Mouse (Mus musculus): ENCODE measurements around the gene Cilp. TPM values are rescaled to one million over a fixed set of nuclear protein-coding genes. Genes with fewer than 3 reads are reported as not detected.
"Not testable (repeated sequence)": the region's sequence is repeated elsewhere in the genome, so short reads cannot be mapped to it uniquely, and the experiment has no call there.

Cilp gene
- polyA plus RNA-seq, 1 experiment from 2014 or later = 1.1 TPM

DNA sequence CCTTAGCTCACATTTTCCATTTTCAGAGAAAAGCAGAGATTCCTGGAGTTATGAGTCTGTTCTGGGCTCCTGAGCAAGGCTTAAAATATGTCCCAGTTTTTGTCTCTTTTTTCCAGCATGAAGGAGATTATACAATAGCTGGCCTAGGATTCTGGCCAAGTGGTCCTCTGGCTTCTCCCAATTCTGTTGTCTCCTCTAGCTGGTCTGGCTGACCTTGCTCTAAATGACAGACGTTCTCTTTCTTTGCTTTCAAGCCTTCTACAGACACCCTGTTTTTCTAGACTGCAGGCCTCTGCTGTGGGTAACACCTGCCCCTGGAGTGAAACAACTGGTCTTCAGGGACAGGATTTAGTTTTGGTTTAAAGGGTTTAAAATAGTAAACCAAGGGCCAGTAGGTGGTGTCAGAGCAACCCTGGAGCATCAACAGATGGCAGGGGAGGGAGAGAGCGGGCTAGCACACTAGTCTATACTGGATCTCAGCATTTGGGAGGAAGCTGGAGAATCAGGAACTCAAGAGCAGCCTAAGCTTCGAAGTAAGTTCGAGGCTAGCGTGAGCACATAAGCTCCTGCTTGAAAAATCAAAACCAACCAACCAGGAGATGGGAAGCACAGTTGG, 16.7 kb downstream of the Cilp start:
- no peak overlapping the region for H3K4me2 ChIP-seq
- H3K4me1 ChIP-seq = no peaks in the 10 kb centered on the region
- no peak overlapping the region for H3K27ac ChIP-seq
- WGBS = 80% methylated on average over 5 of the region's 5 CpGs
- no peak overlapping the region for H3K9ac ChIP-seq
- H3K9me3 ChIP-seq (replicated peaks) = no peaks in the 10 kb centered on the region
- H3K27me3 ChIP-seq = peaks cover 10% of the 10 kb centered on the region
- no peak for ATAC-seq (replicated peaks; ENCODE audit: low FRiP score)
- no peaks in the 10 kb centered on the region for H3K36me3 ChIP-seq
- no peak overlapping the region for H3K4me3 ChIP-seq (replicated peaks)

- no peak overlapping the region for H3K4me3 ChIP-seq (replicated peaks)
- WGBS = 4% methylated on average over 3 of the region's 3 CpGs
- H3K27ac ChIP-seq = no peak overlapping the region
- H3K36me3 ChIP-seq = no peaks in the 10 kb centered on the region
- H3K9me3 ChIP-seq (replicated peaks) = no peaks in the 10 kb centered on the region
- peaks cover 10% of the 10 kb centered on the region for H3K27me3 ChIP-seq
- no peak overlapping the region for H3K9ac ChIP-seq
- ATAC-seq (replicated peaks; ENCODE audit: low FRiP score) = 0 out of 2 replicates have a peak, but pooled peaks have one; percentile 58
- H3K4me1 ChIP-seq = no peaks in the 10 kb centered on the region
- no peak overlapping the region for H3K4me2 ChIP-seq
Observed at GRCm38 (mm10) chr9:65283301-65283700, 18.3 kb downstream of the Cilp start.

DNA sequence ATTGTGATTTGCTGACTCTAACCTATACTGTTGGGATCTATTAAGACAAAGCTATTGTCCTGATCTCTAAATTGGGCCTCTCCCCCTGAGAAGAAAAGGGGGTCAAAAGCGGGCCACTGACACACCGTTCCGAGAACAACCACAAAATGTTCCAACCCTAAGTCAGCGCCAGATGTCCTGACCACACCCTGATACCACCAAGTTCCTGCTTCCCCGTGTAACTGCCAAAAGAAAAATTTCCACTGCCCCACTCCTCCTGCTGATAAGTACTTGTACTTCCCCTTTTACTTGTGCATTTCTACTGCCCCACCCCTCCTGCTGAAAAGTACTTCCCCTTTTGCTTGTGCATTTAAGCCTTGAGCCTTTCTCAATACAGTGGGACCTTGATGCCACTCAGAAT, 23.3 kb downstream of the Cilp start:
- Histone ChIP-seq H3K4me1 (peaks cover 12% of the 10 kb centered on the region), H3K27me3 (peaks cover 10% of the 10 kb centered on the region)
- not testable (repeated sequence) for H3K36me3 ChIP-seq; H3K9ac ChIP-seq; H3K27ac ChIP-seq; ATAC-seq (replicated peaks; ENCODE audit: low FRiP score); H3K9me3 ChIP-seq (replicated peaks); H3K4me2 ChIP-seq; H3K4me3 ChIP-seq (replicated peaks)
- WGBS = 84% methylated on average over 5 of the region's 5 CpGs

GRCm38 (mm10) chr9:65289988-65290387, 25.0 kb downstream of the Cilp start:
- H3K36me3 ChIP-seq = no peaks in the 10 kb centered on the region
- H3K4me1 ChIP-seq = peaks cover 18% of the 10 kb centered on the region
- H3K27ac ChIP-seq = no peak overlapping the region
- H3K4me3 ChIP-seq (replicated peaks) = no peak overlapping the region
- WGBS = 91% methylated on average over 4 of the region's 4 CpGs
- H3K9me3 ChIP-seq (replicated peaks) = no peaks in the 10 kb centered on the region
- H3K9ac ChIP-seq = no peak overlapping the region
- ATAC-seq (replicated peaks; ENCODE audit: low FRiP score) = no peak
- H3K4me2 ChIP-seq = no peak overlapping the region
- peaks cover 5% of the 10 kb centered on the region for H3K27me3 ChIP-seq

DNA sequence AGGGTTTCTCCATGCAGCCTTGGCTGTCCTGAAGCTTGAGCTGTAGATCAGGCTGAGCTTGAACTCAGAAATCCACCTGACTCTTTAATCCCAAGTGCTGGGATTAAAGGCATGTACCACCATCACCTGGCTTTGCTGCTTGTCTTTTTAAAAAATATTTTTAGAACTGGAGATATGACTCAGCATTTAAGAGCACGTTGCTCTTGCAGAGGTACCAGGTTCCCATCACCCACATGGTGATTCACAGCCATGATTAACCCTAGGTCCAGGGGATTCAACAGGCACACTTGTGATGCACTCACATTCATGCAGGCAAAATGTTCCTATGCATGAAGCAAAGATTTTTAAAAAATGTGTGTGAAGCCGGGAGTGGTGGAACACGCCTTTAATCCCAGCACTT, 27.4 kb downstream of the Cilp start:
- 85% methylated on average over 3 of the region's 3 CpGs for WGBS
- no peaks in the 10 kb centered on the region for H3K27me3 ChIP-seq
- H3K27ac ChIP-seq = no peak overlapping the region
- H3K4me3 ChIP-seq (replicated peaks) = no peak overlapping the region
- no peak for ATAC-seq (replicated peaks; ENCODE audit: low FRiP score)
- H3K36me3 ChIP-seq = peaks cover 8% of the 10 kb centered on the region
- no peak overlapping the region for H3K4me2 ChIP-seq
- H3K9ac ChIP-seq = no peak overlapping the region
- no peaks in the 10 kb centered on the region for H3K9me3 ChIP-seq (replicated peaks)
- peaks cover 29% of the 10 kb centered on the region for H3K4me1 ChIP-seq

DNA sequence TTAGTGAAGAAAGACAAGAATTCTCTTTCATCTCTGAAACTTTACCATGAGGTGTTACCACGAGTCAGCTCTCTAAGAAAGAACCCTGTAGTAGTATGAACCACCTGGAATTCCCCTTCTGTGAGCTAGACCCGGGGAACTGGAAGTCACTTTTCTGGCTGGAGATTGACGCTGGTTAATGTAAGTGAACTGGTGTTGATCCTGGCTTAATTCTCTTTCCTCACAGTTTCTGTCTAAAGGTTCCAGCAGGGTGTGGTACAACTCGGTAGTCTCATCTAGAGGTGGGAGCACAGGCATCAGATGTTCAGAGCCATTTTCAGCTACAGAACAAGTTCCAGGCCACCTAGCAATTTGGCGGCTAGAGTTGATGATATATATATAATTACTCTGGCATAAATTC, 28.1 kb downstream of the Cilp start:
- Histone ChIP-seq H3K4me2 (peak overlapping the region; percentile 67), H3K27me3 (no peaks in the 10 kb centered on the region), H3K36me3 (peaks cover 15% of the 10 kb centered on the region), H3K9ac (peak overlapping the region; percentile 87), H3K27ac (peak overlapping the region; percentile 85), H3K4me3 (replicated peaks) (peak overlapping the region; percentile 73), H3K4me1 (peaks cover 29% of the 10 kb centered on the region), H3K9me3 (replicated peaks) (no peaks in the 10 kb centered on the region)
- WGBS = 21% methylated on average over 5 of the region's 5 CpGs
- ATAC-seq (replicated peaks; ENCODE audit: low FRiP score) = no peak

- Histone ChIP-seq H3K27me3 (no peaks in the 10 kb centered on the region), H3K4me2 (peak overlapping the region; percentile 67), H3K9ac (peak overlapping the region; percentile 87), H3K36me3 (peaks cover 15% of the 10 kb centered on the region), H3K27ac (peak overlapping the region; percentile 85), H3K9me3 (replicated peaks) (no peaks in the 10 kb centered on the region), H3K4me1 (peaks cover 29% of the 10 kb centered on the region), H3K4me3 (replicated peaks) (peak overlapping the region; percentile 73)
- whole genome bisulfite sequencing = 0% methylated on average over 9 of the region's 9 CpGs
- peak; percentile 40; the same call in 1 of the 2 replicates for ATAC-seq (replicated peaks; ENCODE audit: low FRiP score)
Observed at GRCm38 (mm10) chr9:65293580-65293972, 28.6 kb downstream of the Cilp start.

DNA sequence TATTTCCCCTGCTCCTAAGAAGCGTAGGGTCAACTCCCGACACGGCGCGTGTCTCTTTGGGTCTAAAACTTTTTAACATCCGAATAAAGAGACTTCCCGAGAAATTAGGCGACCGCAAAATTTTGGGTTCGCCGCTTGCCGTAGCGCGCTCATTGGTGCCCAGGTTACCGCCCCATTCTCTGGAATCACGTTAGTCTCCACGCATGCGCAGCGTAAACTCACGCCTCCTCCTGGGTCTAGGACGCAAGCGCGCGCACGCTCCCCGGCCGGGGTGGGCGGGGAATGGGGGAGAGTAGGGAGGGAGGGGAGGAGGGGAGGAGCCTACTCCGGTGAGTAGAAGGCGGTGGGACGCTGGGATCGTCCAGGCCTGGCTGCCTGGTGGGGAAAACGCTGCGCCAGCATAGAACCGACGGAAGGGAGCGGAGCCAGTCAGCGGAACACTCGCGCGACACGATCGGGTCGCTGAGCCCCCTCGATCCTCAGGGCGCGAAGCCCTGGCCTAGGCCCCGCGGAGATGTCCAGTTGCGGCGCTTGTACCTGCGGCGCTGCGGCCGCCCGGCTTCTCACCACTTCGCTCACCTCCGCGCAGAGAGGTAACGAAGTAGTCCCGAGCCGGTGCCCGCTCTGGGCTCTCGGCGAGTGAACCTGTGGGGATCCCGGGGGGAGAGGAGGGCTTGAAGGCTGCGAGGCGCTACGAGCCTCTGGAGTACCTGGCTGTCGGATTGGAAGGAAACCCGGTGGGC, 29.2 kb downstream of the Cilp start, which contains the start of gene Clpx:
Gene Clpx, plus strand, starts transcription at position 288 of the 743 bp plus-strand sequence.
- Histone ChIP-seq H3K4me1 (peaks cover 26% of the 10 kb centered on the region), H3K4me2 (peak within 1 kb of the TSS; percentile 89), H3K36me3 (peaks cover 15% of the 10 kb centered on the region), H3K9ac (peak within 1 kb of the TSS; percentile 87), H3K27me3 (no peaks in the 10 kb centered on the region), H3K4me3 (replicated peaks) (peak within 1 kb of the TSS; percentile 73), H3K27ac (peak within 1 kb of the TSS; percentile 91), H3K9me3 (replicated peaks) (no peaks in the 10 kb centered on the region)
- WGBS = under 1% methylated on average over 71 of the region's 71 CpGs
- ATAC-seq (replicated peaks; ENCODE audit: low FRiP score) = peak; percentile 96

DNA sequence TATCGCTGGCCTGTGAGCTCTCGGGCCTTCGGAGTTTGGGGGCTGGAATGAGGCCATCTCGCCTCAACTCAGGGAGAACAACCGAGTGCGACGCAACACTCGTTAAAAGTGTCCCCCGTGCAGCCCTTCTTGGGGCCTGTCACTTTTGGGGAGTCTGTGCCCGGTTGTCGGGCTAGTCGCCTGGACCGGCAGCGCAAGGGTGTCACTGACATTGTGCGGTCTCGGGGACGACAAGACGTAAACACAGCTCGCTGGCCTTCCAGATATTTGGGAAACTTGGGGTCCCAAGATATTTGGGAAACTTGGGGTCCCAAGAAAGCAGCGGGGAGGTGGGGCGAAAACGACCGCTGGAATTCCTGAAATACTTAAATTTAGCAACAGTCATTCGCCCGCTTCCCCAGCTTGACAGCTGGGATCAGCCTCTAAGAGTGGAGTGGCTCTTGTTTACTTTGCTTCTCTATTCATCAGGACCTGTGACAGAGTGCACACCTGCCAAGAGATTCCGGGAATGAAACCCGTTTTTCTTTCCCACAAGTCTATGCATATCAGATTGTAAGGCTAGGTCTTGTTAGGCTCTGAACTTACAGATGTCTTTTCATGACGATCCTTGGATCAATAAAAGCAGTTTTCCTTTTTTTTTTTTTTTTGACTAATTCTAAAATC, 29.9 kb downstream of the Cilp start:
- no peaks in the 10 kb centered on the region for H3K9me3 ChIP-seq (replicated peaks)
- no peaks in the 10 kb centered on the region for H3K27me3 ChIP-seq
- H3K4me2 ChIP-seq = peak overlapping the region; percentile 89
- H3K27ac ChIP-seq = peak overlapping the region; percentile 91
- WGBS = 1% methylated on average over 28 of the region's 28 CpGs
- peak overlapping the region; percentile 87 for H3K9ac ChIP-seq
- H3K4me3 ChIP-seq (replicated peaks) = peak overlapping the region; percentile 73
- no peak; the same call in 1 of the 2 replicates for ATAC-seq (replicated peaks; ENCODE audit: low FRiP score)
- peaks cover 21% of the 10 kb centered on the region for H3K36me3 ChIP-seq
- H3K4me1 ChIP-seq = peaks cover 23% of the 10 kb centered on the region

- ATAC-seq (replicated peaks; ENCODE audit: low FRiP score) = no peak
- Histone ChIP-seq H3K4me2 (no peak overlapping the region), H3K4me3 (replicated peaks) (no peak overlapping the region), H3K9ac (no peak overlapping the region), H3K27ac (no peak overlapping the region), H3K27me3 (no peaks in the 10 kb centered on the region), H3K36me3 (peaks cover 40% of the 10 kb centered on the region), H3K9me3 (replicated peaks) (no peaks in the 10 kb centered on the region), H3K4me1 (peaks cover 23% of the 10 kb centered on the region)
- WGBS = 94% methylated on average over 2 of the region's 2 CpGs
Observed at GRCm38 (mm10) chr9:65297056-65297455, 32.1 kb downstream of the Cilp start.

GRCm38 (mm10) chr9:65298761-65299160, 33.8 kb downstream of the Cilp start:
- Histone ChIP-seq H3K4me3 (replicated peaks) (no peak overlapping the region), H3K9me3 (replicated peaks) (no peaks in the 10 kb centered on the region), H3K27me3 (no peaks in the 10 kb centered on the region), H3K4me2 (no peak overlapping the region), H3K9ac (no peak overlapping the region), H3K27ac (no peak overlapping the region), H3K4me1 (peaks cover 15% of the 10 kb centered on the region), H3K36me3 (peaks cover 57% of the 10 kb centered on the region)
- 80% methylated on average over 3 of the region's 3 CpGs for WGBS
- no peak for ATAC-seq (replicated peaks; ENCODE audit: low FRiP score)

DNA sequence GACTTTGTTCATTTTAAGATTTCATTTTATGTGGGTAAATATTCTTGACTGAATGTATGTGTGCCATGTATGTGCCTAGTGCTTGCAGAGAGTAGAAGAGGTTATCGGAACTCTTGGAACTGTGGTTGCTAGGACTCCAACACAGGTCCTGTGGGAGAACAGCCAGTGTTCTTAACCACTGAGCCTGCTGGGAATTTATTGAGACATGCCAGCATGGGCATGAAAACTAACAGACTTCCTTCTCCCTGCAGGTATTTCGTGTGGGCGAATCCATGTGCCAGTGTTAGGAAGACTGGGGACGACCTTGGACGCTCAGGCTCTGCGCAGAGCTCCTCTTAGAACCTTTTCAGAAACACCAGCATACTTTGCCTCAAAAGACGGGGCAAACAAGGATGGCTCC, 34.7 kb downstream of the Cilp start:
- 98% methylated on average over 7 of the region's 7 CpGs for WGBS
- peaks cover 14% of the 10 kb centered on the region for H3K4me1 ChIP-seq
- no peak overlapping the region for H3K4me2 ChIP-seq
- no peak overlapping the region for H3K9ac ChIP-seq
- H3K36me3 ChIP-seq = peaks cover 66% of the 10 kb centered on the region
- H3K27ac ChIP-seq = no peak overlapping the region
- no peaks in the 10 kb centered on the region for H3K27me3 ChIP-seq
- no peak for ATAC-seq (replicated peaks; ENCODE audit: low FRiP score)
- no peak overlapping the region for H3K4me3 ChIP-seq (replicated peaks)
- H3K9me3 ChIP-seq (replicated peaks) = no peaks in the 10 kb centered on the region

Measured in kidney, embryonic 15.5 days (tissue).